ENCODE assay signal across 29 mouse cellular contexts in genomic region chr3:115652236-115652635, GRCm38 (mm10).
DNase-seq lines count a peak whose midpoint lies in the region; ATAC-seq and TF ChIP-seq lines count a peak whose summit lies in the region.
"Had no signal": no experiment of that assay in that cellular context is flagged by ENCODE, and none has a peak within 500 bp of the region (broad histone marks: within the 10 kb centered on the region; RNA-seq: fewer than 3 reads in every experiment).

No protein-coding gene starts in this region.

- TF ChIP-seq CTCF in liver, postnatal 0 days (IDR thresholded peaks at IDR 0.05; ENCODE audit: low read depth) = no peak
- TF ChIP-seq CTCF in MEL (IDR thresholded peaks at IDR 0.05 in 2 of 3, conservative IDR thresholded peaks at IDR 0.05 in 1 of 3; ENCODE audit: control insufficient read depth in 1 of 3, insufficient read depth in 1 of 3, low read depth in 2 of 3, low read length in 3 of 3, poor library complexity in 1 of 3, severe bottlenecking in 1 of 3) = no peak

- H3K4me2 ChIP-seq in liver, postnatal 0 days (ENCODE audit: low read depth, low read length) = no peak overlapping the region
- H3K4me2 ChIP-seq in liver, embryonic 11.5 days = no peak overlapping the region
- no peak overlapping the region for H3K4me2 ChIP-seq in midbrain, embryonic 16.5 days (ENCODE audit: low read length)
- H3K4me2 ChIP-seq: embryonic facial prominence, embryonic 13.5 days; forebrain, embryonic 12.5 days; forebrain, embryonic 15.5 days; heart, embryonic 12.5 days; heart, embryonic 15.5 days; hindbrain, embryonic 13.5 days had no signal

- 46% methylated on average over 5 of the region's 5 CpGs for WGBS in liver, postnatal 0 days (ENCODE audit: insufficient replicate concordance)
- WGBS in liver, embryonic 11.5 days = 47% methylated on average over 5 of the region's 5 CpGs
- 88% methylated on average over 5 of the region's 5 CpGs for WGBS in midbrain, embryonic 16.5 days

- H3K27me3 ChIP-seq in liver, postnatal 0 days (ENCODE audit: insufficient read depth, low read length) = no peaks in the 10 kb centered on the region
- H3K27me3 ChIP-seq in liver, embryonic 11.5 days (replicated peaks; ENCODE audit: control insufficient read depth, insufficient read depth, low read length) = no peaks in the 10 kb centered on the region
- no peaks in the 10 kb centered on the region for H3K27me3 ChIP-seq in MEL (ENCODE audit: control insufficient read depth in 1 of 2, insufficient read depth in 2 of 2, low read length in 2 of 2)
- H3K27me3 ChIP-seq in midbrain, embryonic 16.5 days (ENCODE audit: control insufficient read depth, insufficient read depth, low read depth, low read length) = no peaks in the 10 kb centered on the region
- H3K27me3 ChIP-seq: embryonic facial prominence, embryonic 13.5 days; forebrain, embryonic 12.5 days; forebrain, embryonic 15.5 days; heart, embryonic 12.5 days; heart, embryonic 15.5 days; hindbrain, embryonic 13.5 days had no signal

- ATAC-seq in liver, postnatal 0 days = no peak
- no peak for ATAC-seq in liver, embryonic 11.5 days (replicated peaks; ENCODE audit: low FRiP score)
- peak; percentile 16; the same call in 1 of the 2 replicates for ATAC-seq in megakaryocyte progenitor cell, adult 5-6 weeks (replicated peaks; ENCODE audit: poor library complexity)
- ATAC-seq in midbrain, embryonic 16.5 days = no peak
- ATAC-seq: CD4-positive, CD25-positive, alpha-beta regulatory T cell, adult 4 months; forebrain, embryonic 15.5 days; hindbrain, embryonic 16.5 days; inflammation-experienced regulatory T-cells, adult 6 months; Patski had no signal

- H3K79me2 ChIP-seq in MEL (ENCODE audit: control insufficient read depth, insufficient read depth, low read length, poor library complexity) = no peaks in the 10 kb centered on the region

- no peak overlapping the region for H3K9ac ChIP-seq in liver, postnatal 0 days (replicated peaks)
- no peak overlapping the region for H3K9ac ChIP-seq in liver, embryonic 11.5 days (ENCODE audit: low read depth, low read length)
- no peak overlapping the region for H3K9ac ChIP-seq in MEL (ENCODE audit: control insufficient read depth, low read depth, low read length, poor library complexity, severe bottlenecking)
- H3K9ac ChIP-seq in midbrain, embryonic 16.5 days (ENCODE audit: low read depth, low read length) = no peak overlapping the region
- H3K9ac ChIP-seq: embryonic facial prominence, embryonic 13.5 days; forebrain, embryonic 12.5 days; forebrain, embryonic 15.5 days; heart, embryonic 12.5 days; heart, embryonic 15.5 days; hindbrain, embryonic 13.5 days had no signal

- no peak overlapping the region for H3K4me3 ChIP-seq in liver, postnatal 0 days (ENCODE audit: low read depth, low read length)
- H3K4me3 ChIP-seq in liver, embryonic 11.5 days (ENCODE audit: low read depth, low read length) = no peak overlapping the region
- no peak overlapping the region for H3K4me3 ChIP-seq in MEL (ENCODE audit: control insufficient read depth in 1 of 2, insufficient read depth in 1 of 2, low read depth in 2 of 2, low read length in 2 of 2)
- no peak overlapping the region for H3K4me3 ChIP-seq in midbrain, embryonic 16.5 days (ENCODE audit: low read depth, low read length)
- H3K4me3 ChIP-seq: embryonic facial prominence, embryonic 10.5 days; embryonic facial prominence, embryonic 13.5 days; erythroblast, embryonic 14.5 days; forebrain, embryonic 12.5 days; forebrain, embryonic 15.5 days; heart, embryonic 12.5 days; heart, embryonic 15.5 days; hindbrain, embryonic 10.5 days; hindbrain, embryonic 13.5 days had no signal

- H3K4me1 ChIP-seq in liver, postnatal 0 days (ENCODE audit: insufficient read depth) = peaks cover 3% of the 10 kb centered on the region
- no peaks in the 10 kb centered on the region for H3K4me1 ChIP-seq in liver, embryonic 11.5 days (replicated peaks; ENCODE audit: control insufficient read depth, insufficient read depth, low read length)
- peaks cover 10 to 17% of the 10 kb centered on the region in 2 experiments for H3K4me1 ChIP-seq in MEL (ENCODE audit: control insufficient read depth in 1 of 2, insufficient read depth in 2 of 2, low read length in 2 of 2)
- no peaks in the 10 kb centered on the region for H3K4me1 ChIP-seq in midbrain, embryonic 16.5 days (ENCODE audit: control insufficient read depth, insufficient read depth, low read length)
- H3K4me1 ChIP-seq: forebrain, embryonic 12.5 days; forebrain, embryonic 15.5 days; heart, embryonic 12.5 days; hindbrain, embryonic 10.5 days; hindbrain, embryonic 13.5 days had no signal

- no peak for TF ChIP-seq RAD21 in MEL (IDR thresholded peaks at IDR 0.05; ENCODE audit: low read depth, low read length)

- DNase-seq in liver, postnatal 0 days = no peak
- no peak for DNase-seq in liver, embryonic 11.5 days (ENCODE audit: low spot score)
- DNase-seq in MEL (ENCODE audit: low read depth, low spot score) = peak; percentile 59
- DNase-seq in right cerebral cortex, postnatal 36 days (ENCODE audit: low spot score in 2 of 2) = no peak
- DNase-seq: adrenal gland, postnatal 14 days; cerebellum, adult 11 months; cerebellum, adult 2 months; cerebellum, adult 9-11 months; cerebellum, postnatal 25 days; embryo, embryonic 11 days; gastrocnemius, postnatal 25 days; heart, adult 18-20 months; heart, postnatal 10 days; heart, postnatal 36 days had no signal

- no peak overlapping the region for H3K27ac ChIP-seq in liver, postnatal 0 days (ENCODE audit: low read depth)
- H3K27ac ChIP-seq in liver, embryonic 11.5 days (ENCODE audit: low read depth, low read length) = no peak overlapping the region
- H3K27ac ChIP-seq in MEL (ENCODE audit: control insufficient read depth, low read depth, low read length) = peak overlapping the region; percentile 2; the same call in 1 of the 2 replicates
- no peak overlapping the region for H3K27ac ChIP-seq in midbrain, embryonic 16.5 days (ENCODE audit: low read length)
- H3K27ac ChIP-seq: embryonic facial prominence, embryonic 10.5 days; embryonic facial prominence, embryonic 13.5 days; forebrain, embryonic 12.5 days; forebrain, embryonic 15.5 days; heart, embryonic 15.5 days; hindbrain, embryonic 10.5 days; hindbrain, embryonic 13.5 days had no signal

- peak; percentile 49 for TF ChIP-seq EP300 in liver, postnatal 0 days (IDR thresholded peaks at IDR 0.05; ENCODE audit: low read depth)
- peak; percentile 84 to 92 for TF ChIP-seq EP300 in MEL (IDR thresholded peaks at IDR 0.05; ENCODE audit: low read depth in 1 of 2, low read length in 2 of 2)

- no peaks in the 10 kb centered on the region for H3K36me3 ChIP-seq in liver, postnatal 0 days (replicated peaks; ENCODE audit: insufficient read depth, low read length)
- H3K36me3 ChIP-seq in liver, embryonic 11.5 days (ENCODE audit: control insufficient read depth, insufficient read depth, low read length) = no peaks in the 10 kb centered on the region
- H3K36me3 ChIP-seq in MEL (ENCODE audit: control insufficient read depth in 1 of 2, insufficient read depth in 2 of 2, low read length in 2 of 2) = peaks cover 0 to 22% of the 10 kb centered on the region in 2 experiments; a peak in 2 of 4 replicates
- no peaks in the 10 kb centered on the region for H3K36me3 ChIP-seq in midbrain, embryonic 16.5 days (ENCODE audit: control insufficient read depth, insufficient read depth, low read length)
- H3K36me3 ChIP-seq: embryonic facial prominence, embryonic 10.5 days; embryonic facial prominence, embryonic 13.5 days; forebrain, embryonic 12.5 days; forebrain, embryonic 15.5 days; heart, embryonic 12.5 days; heart, embryonic 15.5 days; hindbrain, embryonic 10.5 days; hindbrain, embryonic 13.5 days had no signal

- no peaks in the 10 kb centered on the region for H3K9me3 ChIP-seq in liver, postnatal 0 days (ENCODE audit: low read length)
- no peaks in the 10 kb centered on the region for H3K9me3 ChIP-seq in liver, embryonic 11.5 days (ENCODE audit: control insufficient read depth, low read length)
- H3K9me3 ChIP-seq in MEL (replicated peaks; ENCODE audit: insufficient read depth, low read length) = no peaks in the 10 kb centered on the region
- no peaks in the 10 kb centered on the region for H3K9me3 ChIP-seq in midbrain, embryonic 16.5 days (replicated peaks; ENCODE audit: control insufficient read depth, low read length, poor library complexity, severe bottlenecking)
- H3K9me3 ChIP-seq: embryonic facial prominence, embryonic 10.5 days; embryonic facial prominence, embryonic 13.5 days; forebrain, embryonic 12.5 days; forebrain, embryonic 15.5 days; heart, embryonic 12.5 days; heart, embryonic 15.5 days; hindbrain, embryonic 10.5 days; hindbrain, embryonic 13.5 days had no signal

- no peak for TF ChIP-seq POLR2A in MEL (IDR thresholded peaks at IDR 0.05; ENCODE audit: control insufficient read depth in 1 of 2, insufficient read depth in 1 of 2, low read depth in 1 of 2, low read length in 2 of 2, poor library complexity in 1 of 2)

TF ChIP-seq in MEL, 35 proteins besides CTCF, POLR2A, EP300 and RAD21:
- TF ChIP-seq MYB (IDR thresholded peaks at IDR 0.05; ENCODE audit: low read depth, low read length) = peak; percentile 55; the same call in 1 of the 2 replicates
- no peak for TF ChIP-seq ZKSCAN1 (IDR thresholded peaks at IDR 0.05; ENCODE audit: low read depth, low read length)
- no peak for TF ChIP-seq UBTF (IDR thresholded peaks at IDR 0.05; ENCODE audit: borderline replicate concordance, insufficient read depth, low read depth, low read length)
- no peak for TF ChIP-seq CHD2 (IDR thresholded peaks at IDR 0.05; ENCODE audit: low read length)
- no peak for TF ChIP-seq MAZ (IDR thresholded peaks at IDR 0.05; ENCODE audit: low read depth, low read length)
- TF ChIP-seq GATA1 (IDR thresholded peaks at IDR 0.05; ENCODE audit: low read depth, low read length) = peak; percentile 86
- TF ChIP-seq BHLHE40 (IDR thresholded peaks at IDR 0.05; ENCODE audit: borderline replicate concordance, low read depth, low read length) = no peak
- TF ChIP-seq TAL1 (IDR thresholded peaks at IDR 0.05; ENCODE audit: low read length) = peak; percentile 38
- no peak for TF ChIP-seq MXI1 (IDR thresholded peaks at IDR 0.05; ENCODE audit: low read depth, low read length)
- no peak for TF ChIP-seq CHD1 (IDR thresholded peaks at IDR 0.05; ENCODE audit: low read depth, low read length)
- TF ChIP-seq RCOR1 (IDR thresholded peaks at IDR 0.05; ENCODE audit: low read depth, low read length) = peak; percentile 72; the same call in 1 of the 2 replicates
- peak; percentile 45; the same call in 1 of the 2 replicates for TF ChIP-seq ETS1 (IDR thresholded peaks at IDR 0.05; ENCODE audit: low read depth, low read length)
- peak; percentile 33; the same call in 1 of the 2 replicates for TF ChIP-seq MYC (IDR thresholded peaks at IDR 0.05; ENCODE audit: low read depth, low read length)
- peak; percentile 78 for TF ChIP-seq TCF12 (IDR thresholded peaks at IDR 0.05; ENCODE audit: low read depth, low read length)
- no peak for TF ChIP-seq E2F4 (IDR thresholded peaks at IDR 0.05; ENCODE audit: borderline replicate concordance, low read depth, low read length)
